Mouse (Mus musculus) megakaryocyte-erythroid progenitor cell, adult 5 weeks (primary cell): Measurements from ENCODE around the gene Olfr90. TPM values are rescaled to one million over a fixed set of nuclear protein-coding genes. Genes with fewer than 3 reads are reported as not detected.

Experiments used
- polyA plus RNA-seq: library from polyadenylated mRNA; stranded (reverse); fragments of >175 nt; gene quantifications from 2 replicates; pipeline ENCODE4 v1.2.3, GENCODE M21; 2012

Olfr90 gene
- polyA plus RNA-seq = not detected in 2 replicates

DNA sequence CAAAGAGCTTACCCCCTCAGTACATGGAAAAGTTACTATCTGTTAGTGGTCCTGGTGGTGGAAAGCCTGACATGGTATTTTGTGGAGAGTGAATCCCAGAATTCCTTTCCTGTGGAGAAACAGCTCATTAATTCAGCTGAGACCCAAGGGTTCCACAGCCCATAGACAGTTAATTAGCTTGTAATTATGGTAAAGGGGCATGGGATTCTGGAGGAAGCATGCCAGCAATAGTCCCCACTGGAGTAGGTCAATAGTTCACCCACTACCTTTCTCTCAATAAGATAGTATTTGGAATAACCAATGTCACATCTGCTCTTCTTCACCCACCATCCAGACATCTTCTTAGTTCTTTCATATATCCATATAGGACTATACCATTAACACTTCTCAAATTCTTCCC lies at the start of gene Olfr90:
Olfr90 (minus strand) TSS at position 101 of the 400 bp plus-strand sequence.

DNA sequence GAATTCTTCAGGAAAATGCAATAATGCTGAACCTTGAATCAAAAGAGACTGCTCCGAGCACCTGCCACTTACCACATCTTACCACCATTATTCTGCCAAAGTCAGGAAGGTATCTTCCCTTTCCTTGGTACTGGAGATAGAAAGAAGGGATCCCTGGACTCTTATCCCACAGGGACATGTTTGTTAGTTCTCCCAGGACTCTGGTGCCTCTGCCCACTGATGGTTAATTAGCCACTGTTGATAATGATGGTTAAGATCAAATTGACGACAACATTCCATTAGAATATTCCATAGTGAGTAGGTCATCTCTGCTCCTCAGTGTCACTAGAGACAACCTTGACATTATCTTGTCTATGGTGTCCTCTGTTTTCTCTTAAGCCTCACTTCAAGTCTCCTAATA lies 31.7 kb upstream of the Olfr90 start, which contains the start of gene Olfr92:
Olfr92 (minus strand) TSS at position 101 of the 400 bp plus-strand sequence.

DNA sequence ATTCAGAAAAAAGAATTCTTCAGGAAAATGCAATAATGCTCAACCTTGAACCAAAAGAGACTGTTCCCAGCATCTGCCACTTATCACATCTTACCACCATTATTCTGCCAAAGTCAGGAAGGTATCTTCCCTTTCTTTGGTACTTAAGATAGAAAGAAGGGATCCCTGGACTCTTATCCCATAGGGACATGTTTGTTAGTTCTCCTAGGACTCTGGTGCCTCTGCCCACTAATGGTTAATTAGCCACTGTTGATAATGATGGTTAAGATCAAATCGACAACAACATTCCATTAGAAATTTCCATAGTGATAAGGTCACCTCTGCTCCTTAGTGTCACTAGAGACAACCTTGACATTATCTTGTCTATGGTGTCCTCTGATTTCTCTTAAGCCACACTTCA lies 9.9 kb upstream of the Olfr90 start, which contains the start of gene Olfr91:
Olfr91 (minus strand) TSS at position 101 of the 400 bp plus-strand sequence.

DNA sequence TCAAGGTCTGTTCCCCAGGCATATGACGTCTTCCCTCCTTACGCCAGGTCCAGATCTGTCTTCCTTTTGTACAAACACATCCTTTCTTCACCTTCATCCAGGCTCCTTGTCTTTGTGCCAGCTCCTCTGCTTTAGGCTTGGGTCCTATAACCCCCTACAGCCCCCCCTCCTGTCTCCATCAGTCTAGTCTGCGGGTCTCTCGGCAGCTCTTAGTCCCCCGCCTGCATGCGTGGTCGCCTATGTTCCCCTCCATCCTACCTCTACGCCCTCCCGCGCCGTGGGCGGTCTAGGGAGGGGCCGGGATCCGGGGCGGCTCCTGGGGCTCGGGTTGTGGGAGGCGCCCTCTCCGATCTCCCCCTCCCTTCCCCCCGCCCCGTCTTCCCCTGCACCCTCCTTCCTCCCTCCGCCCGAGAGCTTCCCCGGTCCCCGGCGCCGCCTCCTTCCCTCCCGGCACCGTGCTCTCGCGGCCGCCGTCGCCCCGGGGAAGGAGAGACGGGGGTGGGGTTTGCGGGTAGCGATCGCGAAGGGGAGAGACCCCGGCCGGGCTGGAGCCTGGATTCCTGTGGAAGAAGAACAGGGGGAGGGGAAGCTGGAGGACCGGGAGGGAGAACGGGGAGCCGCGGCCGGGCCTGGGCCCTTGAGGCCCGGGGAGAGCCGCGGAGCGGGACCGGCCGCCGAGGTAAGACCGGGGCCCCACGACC lies 42.5 kb downstream of the Olfr90 start, which contains the start of gene Gabbr1:
Gabbr1 (plus strand) TSS at position 356 of the 701 bp plus-strand sequence.

Other genes with a start within 250 kb of the Olfr90 start
- gene Trim15, start 221.3 kb downstream of the Olfr90 start, polyA plus RNA-seq = not detected in 2 replicates
- 0.89 and 1.6 TPM in 2 replicates for gene Trim10, start 218.9 kb downstream of the Olfr90 start, polyA plus RNA-seq
- not detected in 2 replicates for gene Trim40, start 198.4 kb downstream of the Olfr90 start, polyA plus RNA-seq
- gene Trim31, start 190.4 kb downstream of the Olfr90 start, polyA plus RNA-seq = not detected in 2 replicates
- 0.09 and 0.45 TPM in 2 replicates for gene Rnf39, start 145.6 kb downstream of the Olfr90 start, polyA plus RNA-seq
- gene Ppp1r11, start 136.8 kb downstream of the Olfr90 start, polyA plus RNA-seq = 125 and 144 TPM in 2 replicates
- 2.9 and 3.1 TPM in 2 replicates for gene Znrd1, start 129.9 kb downstream of the Olfr90 start, polyA plus RNA-seq
- gene Znrd1as, start 129.9 kb downstream of the Olfr90 start, polyA plus RNA-seq = 0.18 TPM in 1 of 2 replicates, not detected in the other
- gene 2410137M14Rik, start 107.3 kb downstream of the Olfr90 start, polyA plus RNA-seq = not detected in 2 replicates
- gene H2-M5, start 99.0 kb downstream of the Olfr90 start, polyA plus RNA-seq = 0.12 TPM in 1 of 2 replicates, not detected in the other
- gene Zfp57, start 87.3 kb downstream of the Olfr90 start, polyA plus RNA-seq = 0.46 and 0.68 TPM in 2 replicates
- not detected in 2 replicates for gene Mog, start 65.1 kb downstream of the Olfr90 start, polyA plus RNA-seq
- 35.7 and 37.7 TPM in 2 replicates for gene Gabbr1, start 42.5 kb downstream of the Olfr90 start, polyA plus RNA-seq
- not detected in 2 replicates for gene Olfr91, start 9.8 kb upstream of the Olfr90 start, polyA plus RNA-seq
- not detected in 2 replicates for gene Olfr92, start 31.6 kb upstream of the Olfr90 start, polyA plus RNA-seq
- not detected in 2 replicates for gene Olfr93, start 73.0 kb upstream of the Olfr90 start, polyA plus RNA-seq
- not detected in 2 replicates for gene Ubd, start 105.4 kb upstream of the Olfr90 start, polyA plus RNA-seq
- gene Olfr94, start 112.5 kb upstream of the Olfr90 start, polyA plus RNA-seq = not detected in 2 replicates
- 0.02 TPM in 1 of 2 replicates, not detected in the other for gene Olfr95, start 124.6 kb upstream of the Olfr90 start, polyA plus RNA-seq
- not detected in 2 replicates for gene Olfr96, start 131.6 kb upstream of the Olfr90 start, polyA plus RNA-seq
- not detected in 2 replicates for gene Olfr97, start 148.8 kb upstream of the Olfr90 start, polyA plus RNA-seq
- not detected in 2 replicates for gene Olfr98, start 175.2 kb upstream of the Olfr90 start, polyA plus RNA-seq
- 1.8 and 2.2 TPM in 2 replicates for gene H2-M3, start 181.7 kb upstream of the Olfr90 start, polyA plus RNA-seq
- not detected in 2 replicates for gene Olfr99, start 195.0 kb upstream of the Olfr90 start, polyA plus RNA-seq
- gene Olfr101, start 215.8 kb upstream of the Olfr90 start, polyA plus RNA-seq = not detected in 2 replicates
- not detected in 2 replicates for gene Olfr102, start 228.6 kb upstream of the Olfr90 start, polyA plus RNA-seq